Mouse (Mus musculus) spleen, adult 2 months (tissue): ENCODE measurements around the gene Auts2. TPM values are rescaled to one million over a fixed set of nuclear protein-coding genes. Genes with fewer than 3 reads are reported as not detected.

Experiments
- DNase-seq, 2 experiments: peaks; one replicate each; pipeline versions ENCODE4 v3.0.0 to v3.0.0-alpha.2; 2012 to 2021; ENCODE audit warnings: low spot score in 2 of 2, low read depth in 1 of 2
- H3K27ac ChIP-seq: fragments of 200-500 bp; 2 replicates; pipeline ENCODE4 v1.5.1; 2012; ENCODE audit warnings: low read length, inconsistent platforms; ENCODE audit not compliant: insufficient read depth
- H3K27me3 ChIP-seq: fragments of 200-500 bp; 2 replicates; pipeline ENCODE4 v1.6.1; 2012; ENCODE audit warnings: mild to moderate bottlenecking, moderate library complexity, low read length, inconsistent platforms; ENCODE audit not compliant: control insufficient read depth, insufficient read depth
- H3K36me3 ChIP-seq: fragments of 200-500 bp; 2 replicates; pipeline ENCODE4 v1.6.1; 2012; ENCODE audit warnings: mild to moderate bottlenecking, low read length, inconsistent platforms; ENCODE audit not compliant: control insufficient read depth, insufficient read depth
- H3K4me1 ChIP-seq: fragments of 200-500 bp; 2 replicates; pipeline ENCODE4 v1.6.1; 2011; ENCODE audit warnings: inconsistent platforms; ENCODE audit not compliant: control insufficient read depth, insufficient read depth, insufficient read length
- H3K4me3 ChIP-seq: fragments of 200-500 bp; 2 replicates; pipeline ENCODE4 v1.5.1; 2011; ENCODE audit warnings: mild to moderate bottlenecking, inconsistent platforms; ENCODE audit not compliant: insufficient read depth, insufficient read length; ENCODE audit errors: extremely low read depth
- CTCF ChIP-seq: fragments of 200-500 bp; IDR thresholded peaks from 2 replicates; pipeline ENCODE4 v1.5.1; 2011; ENCODE audit warnings: mild to moderate bottlenecking, inconsistent platforms; ENCODE audit not compliant: insufficient read depth, insufficient read length, insufficient replicate concordance; ENCODE audit errors: extremely low read depth
- POLR2A ChIP-seq: fragments of 200-500 bp; IDR thresholded peaks from 2 replicates; pipeline ENCODE4 v1.6.1; 2011; ENCODE audit warnings: low read depth, low read length, inconsistent platforms
- WGBS: fragments of 180-500 bp; shearing (Covaris S2); methylation state at CpG from one replicate; pipeline ENCODE4 v1.1.7; 2018; 5-methylcytosine and 5-hydroxymethylcytosine counted together
- polyA plus RNA-seq: library from polyadenylated mRNA; depleted of rRNA; stranded (reverse); fragments of >200 nt; gene quantifications from 2 replicates; pipeline ENCODE4 v1.2.3, GENCODE M21; 2012

Auts2 gene
- polyA plus RNA-seq, 1 experiment: 1.3 TPM

GRCm38 (mm10) chr5:131838064-131838463, 705.1 kb downstream of the Auts2 start:
- no peaks in the 10 kb centered on the region for H3K4me1 ChIP-seq
- H3K27me3 ChIP-seq: no peaks in the 10 kb centered on the region
- no peak overlapping the region for H3K4me3 ChIP-seq
- H3K36me3 ChIP-seq: no peaks in the 10 kb centered on the region
- no peak for DNase-seq
- H3K27ac ChIP-seq: no peak overlapping the region
- WGBS: 75% methylated on average over 6 of the region's 6 CpGs
- TF ChIP-seq CTCF: no peak
- TF ChIP-seq POLR2A: no peak

GRCm38 (mm10) chr5:131836014-131836735, 707.0 kb downstream of the Auts2 start:
- TF ChIP-seq POLR2A (no peak), CTCF (no peak)
- no peaks in the 10 kb centered on the region for H3K27me3 ChIP-seq
- H3K27ac ChIP-seq: no peak overlapping the region
- H3K4me1 ChIP-seq: no peaks in the 10 kb centered on the region
- no peak overlapping the region for H3K4me3 ChIP-seq
- 84% methylated on average over 6 of the region's 6 CpGs for WGBS
- DNase-seq: no peak
- no peaks in the 10 kb centered on the region for H3K36me3 ChIP-seq

GRCm38 (mm10) chr5:131832891-131833876, 710.0 kb downstream of the Auts2 start:
- 78% methylated on average over 19 of the region's 19 CpGs for WGBS
- Histone ChIP-seq H3K27ac (no peak overlapping the region), H3K36me3 (no peaks in the 10 kb centered on the region), H3K4me1 (no peaks in the 10 kb centered on the region), H3K27me3 (no peaks in the 10 kb centered on the region), H3K4me3 (no peak overlapping the region)
- no peak for DNase-seq
- TF ChIP-seq POLR2A (no peak), CTCF (no peak)

GRCm38 (mm10) chr5:131830111-131830510, 713.0 kb downstream of the Auts2 start:
- no peak overlapping the region for H3K4me3 ChIP-seq
- H3K27ac ChIP-seq: no peak overlapping the region
- H3K4me1 ChIP-seq: no peaks in the 10 kb centered on the region
- no peaks in the 10 kb centered on the region for H3K27me3 ChIP-seq
- TF ChIP-seq POLR2A (no peak), CTCF (no peak)
- 88% methylated on average over 6 of the region's 6 CpGs for WGBS
- DNase-seq: no peak
- H3K36me3 ChIP-seq: no peaks in the 10 kb centered on the region

- Histone ChIP-seq H3K27ac (no peak overlapping the region), H3K4me1 (no peaks in the 10 kb centered on the region), H3K27me3 (no peaks in the 10 kb centered on the region), H3K36me3 (no peaks in the 10 kb centered on the region), H3K4me3 (no peak overlapping the region)
- no peak for DNase-seq
- 15% methylated on average over 3 of the region's 3 CpGs for WGBS
- TF ChIP-seq POLR2A (no peak), CTCF (no peak)
Measured at GRCm38 (mm10) chr5:131829248-131829647, 713.9 kb downstream of the Auts2 start.

- Histone ChIP-seq H3K4me1 (no peaks in the 10 kb centered on the region), H3K4me3 (no peak overlapping the region), H3K27me3 (no peaks in the 10 kb centered on the region), H3K36me3 (no peaks in the 10 kb centered on the region), H3K27ac (no peak overlapping the region)
- no peak for TF ChIP-seq POLR2A
- TF ChIP-seq CTCF: no peak
- DNase-seq: no peak
- 85% methylated on average over 2 of the region's 2 CpGs for WGBS
Measured at GRCm38 (mm10) chr5:131828607-131829006, 714.5 kb downstream of the Auts2 start.
